Mouse (Mus musculus): Measurements from ENCODE around the gene Atp8a1.

Atp8a1 gene

DNA sequence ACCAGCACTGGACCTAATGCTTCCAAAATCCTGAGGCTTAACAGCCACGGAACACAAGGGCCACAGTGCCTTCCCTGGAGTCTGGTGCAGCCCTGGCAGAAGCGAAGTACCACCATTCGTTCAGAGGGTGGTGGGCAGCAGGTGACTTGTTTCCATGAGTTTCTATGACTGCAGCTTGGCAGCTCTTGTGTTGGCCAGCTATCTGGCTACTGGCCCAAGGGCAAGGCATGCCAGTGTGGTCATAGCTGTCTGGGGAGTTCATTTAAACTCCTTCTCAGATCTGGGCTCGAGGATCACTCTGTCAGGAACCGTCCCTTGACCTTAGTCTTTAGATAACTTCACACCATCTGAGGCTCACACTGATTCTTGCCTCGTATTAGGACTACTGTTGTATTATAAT lies 89.1 kb downstream of the Atp8a1 start:
- DNase-seq = no peak

DNA sequence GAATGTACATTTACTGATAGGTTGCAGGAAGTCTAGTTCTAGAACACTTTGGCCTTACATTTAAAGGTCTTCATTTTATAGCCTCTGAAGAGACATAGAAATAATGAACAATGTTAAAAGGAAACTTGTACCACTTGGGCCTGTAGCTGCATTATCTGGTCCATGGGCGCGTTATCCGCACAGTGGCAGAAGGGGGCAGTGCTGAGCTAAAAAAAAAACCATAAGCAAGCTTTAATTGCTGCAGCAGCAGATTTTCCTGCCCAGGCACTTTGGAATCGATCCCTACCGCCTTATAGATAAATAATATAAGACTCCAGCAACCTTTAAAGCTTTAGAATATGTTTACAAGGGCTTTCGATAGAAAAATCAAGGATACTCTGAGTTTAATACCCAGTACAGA lies 91.1 kb downstream of the Atp8a1 start:
- DNase-seq = peak; percentile 51

DNA sequence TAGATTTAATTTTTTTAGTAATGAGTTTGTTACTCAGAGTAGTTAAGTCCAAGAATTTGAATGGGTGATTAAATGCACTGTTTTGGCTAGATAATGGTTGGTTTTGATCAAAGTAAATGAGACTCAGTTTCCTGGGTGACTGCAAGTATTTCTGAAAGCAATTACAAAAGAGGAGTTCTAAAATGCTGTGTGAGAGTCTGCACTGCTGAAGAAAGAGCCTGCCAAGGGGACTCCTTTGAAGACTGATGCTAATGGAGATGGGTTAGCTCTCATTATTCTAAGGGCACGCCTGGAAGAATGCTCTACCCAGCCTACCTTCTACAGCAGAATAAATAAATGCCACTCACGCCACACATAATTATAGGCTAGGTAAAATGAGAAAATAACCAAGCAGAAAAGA lies 94.2 kb downstream of the Atp8a1 start:
- DNase-seq = no peak

DNA sequence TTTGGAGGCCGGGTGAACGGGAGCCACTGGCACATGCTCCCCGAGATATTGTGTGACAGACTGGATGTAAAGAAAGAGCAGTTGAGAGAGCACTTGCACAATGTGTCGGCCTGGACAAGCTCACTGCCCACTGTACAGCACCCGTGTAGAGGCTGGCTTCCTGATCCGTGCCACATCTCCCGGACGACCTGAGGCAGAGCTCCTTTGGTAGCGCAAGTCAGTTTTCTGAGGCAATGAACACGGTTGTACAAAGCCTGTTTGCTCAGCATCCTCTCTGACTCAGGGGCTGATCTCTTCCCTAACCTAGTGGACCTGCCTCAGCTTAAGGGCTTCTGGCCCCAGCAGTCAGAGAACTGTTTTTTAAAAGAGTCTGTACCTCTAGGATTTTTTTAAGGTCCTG lies 94.6 kb downstream of the Atp8a1 start:
- DNase-seq = no peak

DNA sequence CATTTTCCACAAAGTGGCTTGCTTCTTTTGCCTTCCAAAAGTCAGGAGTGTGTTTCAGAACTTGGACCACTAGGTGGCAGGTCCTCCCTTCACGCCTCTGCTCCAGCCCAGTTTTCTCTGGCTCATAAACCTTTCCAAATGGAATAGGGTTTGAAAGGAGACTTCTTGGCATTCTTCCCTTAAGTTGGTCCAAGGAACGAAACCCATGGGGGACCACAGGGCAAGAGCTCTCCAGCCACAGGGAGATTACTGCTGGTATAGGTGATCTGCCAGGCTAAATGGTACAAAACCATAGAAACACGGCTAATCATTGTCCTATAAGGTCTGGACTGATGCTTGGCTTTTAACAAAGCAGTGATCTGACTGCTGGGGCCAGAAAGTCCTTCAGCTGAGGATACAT lies 95.2 kb downstream of the Atp8a1 start:
- DNase-seq = peak; percentile 27

DNA sequence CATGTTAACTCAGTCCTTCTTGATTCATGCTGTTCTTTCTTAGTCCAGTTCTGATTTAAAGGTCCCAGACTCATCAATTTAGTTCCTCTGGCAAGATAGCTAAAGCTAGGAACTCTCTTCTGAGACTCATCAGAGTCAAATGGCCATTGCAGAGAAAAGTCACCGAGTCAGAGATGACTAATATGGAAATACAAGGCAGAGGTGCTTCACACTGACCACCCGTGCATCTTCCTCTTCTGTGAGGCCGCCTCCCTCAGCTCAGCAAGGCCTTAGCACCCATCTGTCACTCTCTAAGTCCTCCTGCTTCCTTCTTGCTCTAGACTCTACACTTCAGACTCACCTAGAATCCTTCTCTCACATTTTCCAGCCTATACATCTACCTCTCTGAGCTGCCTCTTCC lies 108.0 kb downstream of the Atp8a1 start:
- DNase-seq = no peak

DNA sequence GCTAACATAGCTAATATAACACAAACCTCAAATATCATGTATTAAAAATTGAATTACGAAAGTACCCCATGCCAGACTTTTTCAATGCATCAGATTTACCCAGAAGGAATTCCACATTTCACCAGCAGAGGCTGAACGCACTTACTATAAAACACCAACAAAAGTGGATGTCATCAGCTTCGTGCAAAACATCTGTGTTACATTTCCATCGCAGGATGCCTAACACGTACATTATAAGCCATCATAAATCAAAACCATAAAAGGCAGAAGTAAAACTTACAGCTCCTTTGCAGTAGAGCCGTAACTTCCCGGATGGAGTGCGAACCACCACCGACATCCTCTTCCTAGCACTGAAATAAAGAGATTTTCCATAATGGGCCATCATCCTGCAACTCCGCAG lies 109.1 kb downstream of the Atp8a1 start:
- no peak for DNase-seq

DNA sequence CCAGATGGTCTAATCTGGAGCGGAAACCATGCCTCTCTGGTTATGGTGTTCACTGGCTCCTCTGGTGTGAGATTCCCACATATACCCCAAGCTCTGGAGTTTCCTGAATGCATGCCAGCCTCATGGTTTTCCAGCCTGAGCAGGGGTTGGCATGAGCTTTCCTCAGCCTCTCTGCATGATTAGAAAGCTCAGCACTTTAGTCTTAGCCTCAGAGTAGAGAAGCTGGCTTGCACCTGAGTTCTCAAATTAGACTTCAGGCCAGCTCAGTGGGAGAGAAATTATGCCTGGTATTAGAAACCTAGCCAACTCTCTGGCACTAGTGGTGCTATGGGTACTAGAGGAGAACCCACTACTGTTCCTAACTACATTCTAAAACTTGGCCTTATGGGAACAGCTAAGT lies 111.5 kb downstream of the Atp8a1 start:
- no peak for DNase-seq

DNA sequence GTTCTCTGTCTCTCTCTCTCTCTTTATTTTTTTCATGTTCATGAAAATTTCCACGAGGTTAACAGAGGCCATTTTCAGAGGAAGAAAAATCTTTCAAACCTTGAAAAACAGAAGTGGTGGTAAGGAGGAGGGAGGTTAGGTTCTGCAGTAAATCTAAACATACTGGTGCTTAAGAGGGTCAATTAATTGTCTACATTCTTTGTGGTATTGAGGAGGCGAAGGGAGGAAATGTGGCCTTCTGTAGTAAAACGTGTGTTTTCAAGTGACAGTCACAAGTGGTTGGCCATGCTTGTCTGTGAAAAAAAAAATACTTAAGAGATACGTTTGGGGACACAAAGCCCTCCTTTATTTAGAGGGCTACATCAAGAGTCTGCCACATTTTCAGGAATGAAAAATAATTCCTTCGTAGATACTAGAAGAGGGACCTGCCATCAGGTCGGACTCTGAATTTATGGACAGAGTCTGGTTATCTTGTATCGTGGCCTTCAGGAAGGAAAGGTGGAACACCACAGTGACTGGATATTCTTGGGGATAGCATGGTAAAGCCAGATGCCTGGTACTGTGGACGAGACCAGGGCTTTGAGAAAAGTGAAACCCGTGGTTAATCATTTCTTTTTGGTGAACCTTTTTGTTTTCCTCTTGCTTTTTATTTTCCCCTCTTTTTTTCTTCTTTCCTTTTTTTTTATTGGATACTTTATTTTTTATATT lies 113.5 kb downstream of the Atp8a1 start:
- no peak for DNase-seq

DNA sequence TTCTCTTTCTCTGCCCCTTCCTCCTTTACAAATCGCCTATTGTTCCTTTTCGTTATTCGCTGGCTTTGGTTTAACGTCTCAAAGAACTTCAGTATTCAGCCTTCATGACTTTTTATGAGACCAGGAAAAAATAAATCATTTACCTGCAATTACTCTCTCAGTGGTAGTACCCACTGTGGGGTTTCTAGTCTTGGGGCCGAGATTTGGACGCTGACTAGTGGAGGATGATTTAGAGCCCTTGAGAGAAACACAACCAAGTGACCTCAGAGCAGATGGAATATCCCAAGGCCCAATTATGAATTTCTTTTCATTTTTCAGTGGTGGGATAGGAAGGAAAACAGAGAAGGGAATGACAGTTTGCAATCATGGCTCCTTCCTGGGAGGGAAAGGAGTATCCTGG lies 114.1 kb downstream of the Atp8a1 start:
- DNase-seq = no peak

DNA sequence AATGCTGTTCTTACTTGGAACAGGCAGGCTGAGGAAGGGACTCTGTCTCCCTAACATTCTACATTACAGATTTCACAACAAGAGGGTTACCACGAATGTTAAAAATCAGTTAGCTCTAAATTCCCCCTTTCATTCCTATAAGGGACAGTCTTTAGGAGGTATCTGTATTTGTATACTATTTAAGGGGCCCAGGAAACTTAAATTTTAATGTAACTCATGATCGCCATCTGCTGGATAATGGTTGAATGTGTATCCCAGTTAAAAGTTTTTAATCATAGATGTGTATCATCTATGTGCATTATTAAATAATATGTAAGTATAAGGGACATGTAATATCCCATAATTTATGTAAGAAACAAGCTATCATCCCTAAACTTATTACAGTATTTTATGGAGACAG lies 119.5 kb downstream of the Atp8a1 start:
- DNase-seq = peak; percentile 8

DNA sequence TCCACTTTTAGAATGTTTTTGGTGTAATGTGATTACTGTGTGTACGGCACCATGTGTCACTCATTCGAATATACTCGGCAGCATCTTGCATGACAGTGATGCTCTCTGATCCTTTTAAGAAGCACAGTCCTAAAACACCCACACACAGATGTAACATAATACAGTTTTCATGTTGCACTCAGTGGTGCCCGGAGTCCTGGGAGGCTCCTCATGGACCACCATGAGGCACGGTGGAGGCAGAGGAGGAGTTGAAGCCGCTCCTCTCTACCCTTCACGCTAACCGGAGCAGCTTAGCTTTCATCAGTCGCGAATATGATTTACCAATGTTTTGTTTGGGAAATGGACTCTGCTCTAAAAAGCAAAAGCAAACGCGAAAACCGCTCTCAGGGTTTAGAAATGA lies 120.4 kb downstream of the Atp8a1 start:
- DNase-seq = no peak

DNA sequence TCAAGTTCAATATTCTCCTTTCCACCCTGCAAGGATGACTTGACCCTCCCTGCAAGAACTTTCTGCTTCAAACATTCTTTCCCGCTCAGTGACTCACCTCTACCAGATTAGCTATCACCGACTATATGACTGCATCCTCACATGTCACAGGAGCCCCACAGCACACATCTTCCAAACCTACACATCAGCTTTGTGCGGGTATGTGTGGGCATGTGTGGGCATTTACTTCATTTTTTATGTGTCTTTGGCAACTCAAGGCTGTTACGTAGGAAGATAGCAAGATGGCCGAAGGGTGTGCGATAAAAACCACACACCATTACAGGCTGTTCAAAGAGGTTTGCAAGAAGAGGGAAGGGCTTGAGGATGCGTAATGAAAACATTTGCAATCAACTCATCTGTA lies 145.6 kb downstream of the Atp8a1 start:
- DNase-seq = no peak

DNA sequence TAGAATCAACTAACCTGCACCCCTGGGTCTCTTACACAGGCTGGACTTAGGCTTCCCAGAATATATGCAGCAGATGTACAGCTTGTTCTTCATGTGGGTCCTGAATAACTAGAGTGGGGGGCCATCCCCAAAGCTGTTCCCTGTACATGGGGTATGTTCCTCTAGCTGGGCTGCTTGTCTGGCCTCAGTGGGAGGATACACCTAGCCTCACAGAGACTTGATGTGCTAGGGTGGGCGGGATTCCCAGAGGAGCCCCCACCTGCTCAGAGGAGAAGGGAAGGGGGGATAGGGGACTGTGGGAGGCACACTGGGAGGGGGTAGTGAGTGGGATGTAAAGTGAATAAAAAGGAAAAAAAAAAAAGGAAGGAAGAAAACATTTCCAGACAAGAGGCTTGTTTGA lies 147.8 kb downstream of the Atp8a1 start:
- DNase-seq = no peak

DNA sequence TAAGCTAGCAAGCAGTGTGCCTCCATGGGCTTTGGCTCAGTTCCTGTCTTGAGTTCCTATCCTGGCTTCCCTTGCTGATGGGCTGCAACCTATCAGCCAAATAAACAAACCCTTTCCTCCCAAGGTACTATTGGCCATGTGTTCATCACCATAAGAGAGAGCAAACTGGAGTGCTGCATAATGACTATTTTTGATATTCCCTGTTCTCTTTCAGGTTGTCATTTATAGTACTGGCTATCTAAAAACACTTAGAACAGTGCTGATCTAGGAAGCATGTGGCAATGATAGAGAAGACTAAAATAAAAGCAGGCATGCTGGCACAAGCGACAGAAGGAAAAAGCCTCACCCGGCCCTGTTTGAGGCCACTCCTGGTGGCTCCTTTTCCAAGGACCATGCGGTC lies 149.1 kb downstream of the Atp8a1 start:
- DNase-seq = no peak

DNA sequence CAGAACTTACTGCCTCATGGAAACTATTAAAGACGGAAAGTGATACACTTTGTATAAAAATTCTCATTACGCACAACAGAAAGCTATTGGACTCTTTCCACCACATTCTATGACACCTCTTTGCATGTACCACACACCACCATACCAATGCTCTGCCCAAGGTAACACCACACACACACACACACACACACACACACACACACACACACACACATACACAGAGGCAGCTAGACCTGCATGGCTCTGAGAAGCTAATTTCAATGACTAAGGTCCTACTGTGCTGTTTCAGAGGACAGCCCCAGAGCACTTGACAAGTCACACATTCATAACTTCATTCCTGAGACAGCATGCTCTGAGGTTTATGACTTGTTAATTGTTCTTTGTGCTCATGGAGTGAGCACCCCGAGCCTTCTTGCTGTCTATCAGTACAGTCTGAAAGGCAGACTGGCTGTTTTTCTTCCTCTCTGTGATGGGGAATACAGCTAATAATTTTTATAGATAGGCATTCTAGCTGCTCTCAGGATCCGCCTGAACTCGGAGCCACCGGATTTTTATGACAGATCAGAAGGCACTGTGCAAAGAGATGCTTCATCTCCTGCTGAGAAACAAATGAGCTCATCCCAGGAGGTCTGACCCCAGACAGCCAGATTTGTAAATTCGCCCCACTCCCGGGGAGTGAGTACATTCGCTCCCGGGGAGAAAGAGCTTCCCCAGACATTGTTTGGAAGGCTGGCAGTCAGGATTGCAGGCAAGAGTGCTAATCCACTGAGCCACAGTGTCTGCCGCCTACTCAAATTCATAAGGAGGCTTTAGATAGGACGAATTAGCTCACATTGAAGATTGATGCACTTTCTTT lies 150.3 kb downstream of the Atp8a1 start:
- no peak for DNase-seq

DNA sequence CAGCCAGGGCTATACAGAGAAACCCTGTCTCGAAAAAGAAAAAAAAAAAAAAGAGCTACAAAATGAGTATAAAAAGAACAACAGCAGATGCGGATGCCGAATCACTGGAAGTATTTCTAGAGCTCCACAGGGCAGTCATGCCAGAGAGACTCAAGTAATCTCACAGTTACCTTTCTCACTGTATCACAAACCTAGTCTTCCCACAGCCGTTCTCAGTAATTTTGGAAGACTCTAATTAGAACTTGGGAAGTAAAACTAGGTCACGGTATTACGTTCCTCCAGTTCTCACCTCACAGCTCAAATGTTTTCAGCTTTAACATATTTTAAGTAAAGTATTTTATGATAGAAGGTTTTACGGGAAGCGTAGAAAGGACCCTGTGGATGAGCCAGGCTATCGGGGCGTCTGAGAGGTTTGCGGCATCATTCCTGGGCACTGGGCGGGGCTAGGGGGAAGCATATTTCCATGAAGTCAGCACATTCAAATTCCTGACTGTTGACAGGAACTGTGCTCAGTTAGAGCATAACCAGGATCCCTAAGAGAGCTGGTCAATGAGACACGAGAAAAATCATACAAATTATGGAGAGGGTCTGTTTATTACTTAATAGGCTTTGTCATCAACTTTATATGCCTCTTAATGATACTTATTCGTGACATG lies 152.1 kb downstream of the Atp8a1 start:
- DNase-seq = no peak

DNA sequence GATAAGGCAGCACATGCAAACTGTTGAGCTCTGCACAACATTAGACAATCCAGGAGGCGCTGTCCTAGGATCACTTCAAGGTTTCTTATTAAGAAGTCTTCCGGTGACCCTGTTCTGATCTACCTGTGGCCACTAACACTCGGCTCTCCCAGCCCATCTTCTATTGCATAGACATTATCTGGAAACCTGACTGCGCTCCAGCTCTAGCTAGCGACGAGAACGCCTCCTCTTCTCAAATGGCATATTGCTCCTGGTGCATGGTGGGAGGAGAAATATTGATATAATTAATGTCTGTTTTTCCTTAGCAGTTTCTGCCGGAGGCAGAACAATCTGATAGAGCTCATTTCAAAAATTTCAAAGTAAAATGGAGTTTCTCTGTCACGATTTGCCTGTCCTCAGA lies 156.9 kb downstream of the Atp8a1 start:
- DNase-seq = no peak

DNA sequence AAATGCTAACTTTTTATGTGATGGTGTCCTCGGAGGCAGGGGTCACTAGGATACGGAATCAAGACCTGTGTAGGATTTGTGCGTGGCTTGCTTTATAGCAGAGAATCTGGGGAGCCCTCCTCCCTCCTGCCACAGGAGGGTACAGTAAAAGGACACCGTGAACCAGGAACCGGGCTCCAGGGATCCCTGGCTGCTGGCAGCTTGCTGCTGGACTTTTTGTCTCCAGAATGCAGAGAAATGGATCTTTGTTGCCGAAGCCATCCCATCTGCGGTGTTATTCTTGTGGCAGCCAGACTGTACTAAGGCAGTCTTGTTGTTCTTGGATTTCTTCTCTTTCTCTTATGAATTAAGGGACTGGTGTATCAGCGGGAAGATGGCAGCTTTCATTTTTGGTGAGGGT lies 159.2 kb downstream of the Atp8a1 start:
- no peak for DNase-seq

DNA sequence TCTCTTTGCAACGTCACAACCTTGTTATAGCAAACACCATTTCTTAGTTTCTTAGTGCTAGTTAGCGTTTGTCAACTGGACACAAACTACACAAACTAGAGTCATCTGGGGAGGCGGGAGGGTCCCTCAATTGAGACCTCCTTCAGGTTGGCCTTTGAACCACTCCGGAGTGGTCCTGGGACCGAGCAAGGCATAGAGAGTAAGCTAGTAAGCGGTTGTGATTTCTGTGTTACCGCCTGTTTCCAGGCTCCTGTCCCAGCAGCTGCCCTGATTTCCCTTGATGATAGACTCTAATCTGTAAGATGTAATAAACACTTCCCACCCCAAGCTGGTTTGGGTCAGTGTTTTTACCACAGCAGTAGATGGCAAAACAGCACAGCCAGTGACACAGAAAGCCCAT lies 161.3 kb downstream of the Atp8a1 start:
- no peak for DNase-seq

DNA sequence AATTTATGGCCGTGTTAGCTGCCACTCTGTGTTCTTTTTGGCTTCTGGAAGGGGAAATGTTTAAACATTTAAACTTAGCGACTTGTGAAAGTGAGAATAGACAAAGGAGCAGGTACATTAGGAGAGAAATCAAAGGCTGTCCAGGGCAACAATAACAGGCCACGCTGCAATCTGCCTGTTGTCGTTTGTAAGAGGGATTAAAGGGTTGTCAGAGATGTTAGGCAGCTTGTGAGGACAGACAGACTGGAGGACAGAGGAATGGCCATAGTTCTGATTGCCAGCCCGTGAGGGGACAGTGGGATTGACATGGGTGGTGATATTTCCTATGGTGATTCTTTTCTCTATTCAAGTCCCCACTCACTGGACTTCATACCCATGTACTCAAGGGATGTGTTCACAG lies 161.8 kb downstream of the Atp8a1 start:
- DNase-seq = no peak

DNA sequence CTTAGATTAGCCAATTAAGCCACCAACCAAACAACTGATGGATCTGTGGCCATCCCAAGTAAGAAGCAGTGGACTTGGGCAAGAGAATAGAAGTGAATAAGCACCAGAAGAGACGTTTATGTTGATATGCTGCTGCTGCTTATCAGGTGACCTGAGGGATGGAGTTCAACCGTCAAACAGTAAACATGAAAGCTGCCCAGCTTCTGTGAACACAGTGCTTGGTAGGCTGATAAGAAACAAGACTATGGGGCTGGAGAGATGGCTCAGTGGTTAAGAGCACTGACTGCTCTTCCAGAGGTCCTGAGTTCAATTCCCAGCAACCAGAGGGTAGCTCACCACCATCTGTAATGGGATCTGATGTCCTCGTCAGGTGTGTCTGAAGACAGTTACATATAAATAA lies 168.4 kb downstream of the Atp8a1 start:
- no peak for DNase-seq

DNA sequence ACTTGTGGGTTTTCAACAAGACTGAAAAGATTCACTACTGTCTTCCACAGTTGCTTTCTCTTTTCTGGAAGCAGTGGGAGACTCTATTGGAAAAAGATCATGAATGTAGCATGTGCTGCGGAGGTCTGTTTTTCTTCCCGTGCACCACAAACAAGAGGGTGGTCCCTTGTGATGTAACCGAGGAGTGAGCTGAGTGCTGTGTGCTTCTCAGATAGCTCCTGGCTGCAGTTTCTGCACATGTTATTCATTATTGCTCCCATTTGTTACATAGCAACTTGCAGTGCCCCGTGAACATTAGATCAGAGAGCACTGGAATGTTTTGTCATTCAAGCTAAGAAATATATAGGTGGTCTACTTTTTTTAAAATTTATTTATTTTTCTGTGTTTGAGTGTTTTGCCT lies 174.2 kb downstream of the Atp8a1 start:
- DNase-seq = no peak

DNA sequence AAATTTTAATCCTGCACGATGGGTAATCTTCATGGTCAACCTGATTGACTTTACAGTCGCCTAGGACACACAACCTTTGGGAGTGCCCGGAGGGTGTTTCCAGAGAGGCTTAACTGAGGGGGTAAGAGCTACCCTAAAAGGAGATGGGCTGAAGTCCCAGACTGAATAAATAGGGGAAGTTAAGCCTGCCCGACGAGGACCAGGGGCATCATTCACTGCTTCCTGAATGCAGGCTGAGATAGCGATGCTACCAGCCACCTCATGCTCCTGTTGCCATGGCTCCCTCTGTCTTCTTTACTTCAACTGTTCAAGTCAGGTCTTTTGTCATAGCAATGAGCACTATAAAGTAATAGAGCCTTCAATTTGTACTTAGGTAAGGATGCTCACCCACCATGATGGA lies 177.1 kb downstream of the Atp8a1 start:
- DNase-seq = no peak

All from lung, postnatal 14 days (tissue).